Mouse (Mus musculus): Measurements from ENCODE around the gene Smok3c. TPM values are rescaled to one million over a fixed set of nuclear protein-coding genes. Genes with fewer than 3 reads are reported as not detected.

Smok3c gene
- total and polyA plus RNA-seq, 3 experiments: not detected

GRCm38 (mm10) chr5:138090271-138090670 lies 37.3 kb downstream of the Smok3c start:
- peaks cover 0 to 4% of the 10 kb centered on the region in 2 experiments; a peak in 2 of 4 replicates for H3K4me1 ChIP-seq (ENCODE audit: control insufficient read depth in 1 of 2, insufficient read depth in 2 of 2, low read length in 2 of 2)
- no peaks in the 10 kb centered on the region for H3K9me3 ChIP-seq (replicated peaks; ENCODE audit: insufficient read depth, low read length)
- peak; percentile 37 for DNase-seq (ENCODE audit: low read depth, low spot score)
- no peak overlapping the region for H3K4me3 ChIP-seq (ENCODE audit: control insufficient read depth in 1 of 2, insufficient read depth in 1 of 2, low read depth in 2 of 2, low read length in 2 of 2)
- H3K27ac ChIP-seq (ENCODE audit: control insufficient read depth, low read depth, low read length): no peak overlapping the region
- no peak for TF ChIP-seq NRF1 (IDR thresholded peaks at IDR 0.05; ENCODE audit: insufficient read depth, low read depth, low read length, poor library complexity, severe bottlenecking)
- TF ChIP-seq SMC3 (IDR thresholded peaks at IDR 0.05; ENCODE audit: low read depth, low read length): peak; percentile 21; the same call in 1 of the 2 replicates
- no peak for TF ChIP-seq RCOR1 (IDR thresholded peaks at IDR 0.05; ENCODE audit: low read depth, low read length)
- TF ChIP-seq MYC (IDR thresholded peaks at IDR 0.05; ENCODE audit: low read depth, low read length): no peak
- TF ChIP-seq ETS1 (IDR thresholded peaks at IDR 0.05; ENCODE audit: low read depth, low read length): no peak
- TF ChIP-seq CTCF (IDR thresholded peaks at IDR 0.05 in 2 of 3, conservative IDR thresholded peaks at IDR 0.05 in 1 of 3; ENCODE audit: control insufficient read depth in 1 of 3, insufficient read depth in 1 of 3, low read depth in 2 of 3, low read length in 3 of 3, poor library complexity in 1 of 3, severe bottlenecking in 1 of 3): peak in 2 of 3 experiments; percentile 30 to 50; a peak in 4 of 6 replicates
- no peak for TF ChIP-seq POLR2AphosphoS5 (IDR thresholded peaks at IDR 0.05; ENCODE audit: borderline replicate concordance, low read depth, low read length)
- no peak; the same call in none of the 2 replicates for TF ChIP-seq RAD21 (IDR thresholded peaks at IDR 0.05; ENCODE audit: low read depth, low read length)
- TF ChIP-seq ZC3H11A (IDR thresholded peaks at IDR 0.05; ENCODE audit: low read depth, low read length): no peak
- no peak for TF ChIP-seq MAFK (IDR thresholded peaks at IDR 0.05; ENCODE audit: borderline replicate concordance, low read depth, low read length)
- TF ChIP-seq MAZ (IDR thresholded peaks at IDR 0.05; ENCODE audit: low read depth, low read length): no peak
- TF ChIP-seq MYB (IDR thresholded peaks at IDR 0.05; ENCODE audit: low read depth, low read length): no peak
- no peak for TF ChIP-seq GATA1 (IDR thresholded peaks at IDR 0.05; ENCODE audit: low read depth, low read length)
- TF ChIP-seq ZNF384 (IDR thresholded peaks at IDR 0.05; ENCODE audit: low read depth, low read length): no peak
- no peak for TF ChIP-seq BHLHE40 (IDR thresholded peaks at IDR 0.05; ENCODE audit: borderline replicate concordance, low read depth, low read length)
- H3K79me2 ChIP-seq (ENCODE audit: control insufficient read depth, insufficient read depth, low read length, poor library complexity): peaks cover 40% of the 10 kb centered on the region
- H3K36me3 ChIP-seq (ENCODE audit: control insufficient read depth in 1 of 2, insufficient read depth in 2 of 2, low read length in 2 of 2): peaks cover 10 to 16% of the 10 kb centered on the region in 2 experiments
- H3K27me3 ChIP-seq (ENCODE audit: control insufficient read depth in 1 of 2, insufficient read depth in 2 of 2, low read length in 2 of 2): no peaks in the 10 kb centered on the region
- H3K9ac ChIP-seq (ENCODE audit: control insufficient read depth, low read depth, low read length, poor library complexity, severe bottlenecking): no peak overlapping the region

- DNase-seq (ENCODE audit: low read depth, low spot score): no peak
- H3K4me3 ChIP-seq (ENCODE audit: control insufficient read depth in 1 of 2, insufficient read depth in 1 of 2, low read depth in 2 of 2, low read length in 2 of 2): no peak overlapping the region
- H3K9me3 ChIP-seq (replicated peaks; ENCODE audit: insufficient read depth, low read length): no peaks in the 10 kb centered on the region
- peaks cover 35% of the 10 kb centered on the region for H3K79me2 ChIP-seq (ENCODE audit: control insufficient read depth, insufficient read depth, low read length, poor library complexity)
- peaks cover 12 to 16% of the 10 kb centered on the region in 2 experiments for H3K36me3 ChIP-seq (ENCODE audit: control insufficient read depth in 1 of 2, insufficient read depth in 2 of 2, low read length in 2 of 2)
- no peaks in the 10 kb centered on the region for H3K27me3 ChIP-seq (ENCODE audit: control insufficient read depth in 1 of 2, insufficient read depth in 2 of 2, low read length in 2 of 2)
- H3K4me1 ChIP-seq (ENCODE audit: control insufficient read depth in 1 of 2, insufficient read depth in 2 of 2, low read length in 2 of 2): peaks cover 0 to 4% of the 10 kb centered on the region in 2 experiments; a peak in 2 of 4 replicates
- no peak overlapping the region for H3K27ac ChIP-seq (ENCODE audit: control insufficient read depth, low read depth, low read length)
- H3K9ac ChIP-seq (ENCODE audit: control insufficient read depth, low read depth, low read length, poor library complexity, severe bottlenecking): no peak overlapping the region
- TF ChIP-seq ZC3H11A (IDR thresholded peaks at IDR 0.05; ENCODE audit: low read depth, low read length) (no peak), POLR2AphosphoS2 (IDR thresholded peaks at IDR 0.05; ENCODE audit: low read length) (no peak), NRF1 (IDR thresholded peaks at IDR 0.05; ENCODE audit: insufficient read depth, low read depth, low read length, poor library complexity, severe bottlenecking) (no peak), TAL1 (IDR thresholded peaks at IDR 0.05; ENCODE audit: low read length) (no peak), ZKSCAN1 (IDR thresholded peaks at IDR 0.05; ENCODE audit: low read depth, low read length) (no peak), MXI1 (IDR thresholded peaks at IDR 0.05; ENCODE audit: low read depth, low read length) (no peak), CTCF (IDR thresholded peaks at IDR 0.05 in 2 of 3, conservative IDR thresholded peaks at IDR 0.05 in 1 of 3; ENCODE audit: control insufficient read depth in 1 of 3, insufficient read depth in 1 of 3, low read depth in 2 of 3, low read length in 3 of 3, poor library complexity in 1 of 3, severe bottlenecking in 1 of 3) (no peak), UBTF (IDR thresholded peaks at IDR 0.05; ENCODE audit: borderline replicate concordance, insufficient read depth, low read depth, low read length) (no peak), SIN3A (IDR thresholded peaks at IDR 0.05; ENCODE audit: low read length) (no peak), MYC (IDR thresholded peaks at IDR 0.05; ENCODE audit: low read depth, low read length) (no peak), RAD21 (IDR thresholded peaks at IDR 0.05; ENCODE audit: low read depth, low read length) (no peak), MAFK (IDR thresholded peaks at IDR 0.05; ENCODE audit: borderline replicate concordance, low read depth, low read length) (no peak)
Observed at GRCm38 (mm10) chr5:138090737-138091136, 37.7 kb downstream of the Smok3c start.
